Mouse (Mus musculus): ENCODE results near the gene Dtnb. TPM values are rescaled to one million over a fixed set of nuclear protein-coding genes. Genes with fewer than 3 reads are reported as not detected.

Gene Dtnb
- polyA plus RNA-seq, 1 experiment from 2014 or later = 12.6 TPM

DNA sequence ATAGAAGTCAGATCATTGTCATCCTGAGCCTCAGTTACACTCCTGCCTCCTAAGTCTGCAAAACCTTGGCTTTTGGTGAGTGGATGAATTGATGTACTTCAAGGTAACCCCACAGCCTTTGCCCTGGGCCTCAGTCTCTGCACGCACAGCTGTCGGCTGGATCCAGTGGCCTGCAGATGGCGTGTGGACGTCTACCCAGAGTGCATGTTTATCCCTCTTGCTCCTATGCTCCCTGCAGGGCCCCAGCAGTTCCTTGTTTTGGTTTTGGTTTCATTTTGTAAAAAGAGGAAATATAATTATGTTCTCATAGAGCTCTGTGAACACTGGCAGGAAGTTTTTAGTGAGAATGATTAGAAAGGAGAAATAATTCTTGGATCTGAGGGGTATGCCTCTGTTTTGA lies 187.2 kb downstream of the Dtnb start:
- H3K36me3 ChIP-seq (ENCODE audit: control insufficient read depth, insufficient read depth, low read length) = no peaks in the 10 kb centered on the region
- peak overlapping the region; percentile 19; the same call in 1 of the 2 replicates for H3K27ac ChIP-seq (replicated peaks)
- no peaks in the 10 kb centered on the region for H3K9me3 ChIP-seq (ENCODE audit: control insufficient read depth, low read length)
- DNase-seq (ENCODE audit: low spot score) = peak; percentile 80
- H3K27me3 ChIP-seq (ENCODE audit: control insufficient read depth, insufficient read depth, low read length) = no peaks in the 10 kb centered on the region
- TF ChIP-seq CTCF (IDR thresholded peaks at IDR 0.05; ENCODE audit: low read depth) = peak; percentile 80
- no peak for TF ChIP-seq EP300 (optimal IDR thresholded peaks at IDR 0.05)
- peak; percentile 88 for ATAC-seq (ENCODE audit: low FRiP score, low TSS enrichment)
- no peak overlapping the region for H3K4me3 ChIP-seq (ENCODE audit: low read depth, low read length)
- 11% methylated on average over 4 of the region's 4 CpGs for WGBS
- H3K9ac ChIP-seq (ENCODE audit: low read length) = no peak overlapping the region
- no peaks in the 10 kb centered on the region for H3K4me1 ChIP-seq (replicated peaks; ENCODE audit: control insufficient read depth, insufficient read depth)
- no peak overlapping the region for H3K4me2 ChIP-seq (replicated peaks; ENCODE audit: low read depth)

DNA sequence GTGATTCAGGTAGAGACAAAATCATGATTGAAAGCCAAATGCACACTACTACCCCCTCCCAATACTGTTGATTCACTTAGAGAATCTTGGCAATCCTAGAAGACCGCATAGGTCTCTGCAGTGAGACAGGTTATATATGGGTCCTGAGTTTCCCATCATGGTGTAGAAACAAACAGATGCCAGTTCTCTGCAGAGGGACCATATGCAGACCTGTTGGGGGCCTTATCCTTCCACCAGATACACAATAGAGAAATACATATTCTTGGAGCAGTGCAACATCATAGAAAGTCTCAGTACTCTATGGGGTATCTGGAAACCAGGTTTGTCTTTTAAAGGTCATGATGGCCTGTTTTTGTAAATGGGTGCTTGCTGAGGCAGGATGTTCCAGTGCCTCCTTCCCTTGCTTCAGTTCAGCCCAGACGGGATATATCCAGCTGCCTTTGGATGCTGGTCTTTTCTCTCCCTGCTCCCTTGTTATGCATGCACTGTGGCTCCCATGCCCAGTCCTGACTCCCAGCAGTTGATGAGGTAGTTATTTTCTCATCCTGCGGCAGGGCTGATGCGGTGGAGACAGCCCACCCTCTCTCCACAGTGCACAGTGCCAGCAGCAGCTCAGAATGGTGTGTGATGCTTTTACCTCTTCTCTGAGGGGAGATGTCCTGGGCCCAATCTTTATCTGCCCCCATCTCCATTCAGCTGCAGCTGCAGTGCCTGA lies 188.9 kb downstream of the Dtnb start:
- no peak overlapping the region for H3K27ac ChIP-seq (replicated peaks)
- H3K36me3 ChIP-seq (ENCODE audit: control insufficient read depth, insufficient read depth, low read length) = no peaks in the 10 kb centered on the region
- ATAC-seq (ENCODE audit: low FRiP score, low TSS enrichment) (no peak), DNase-seq (ENCODE audit: low spot score) (no peak)
- H3K4me2 ChIP-seq (replicated peaks; ENCODE audit: low read depth) = no peak overlapping the region
- no peak overlapping the region for H3K9ac ChIP-seq (ENCODE audit: low read length)
- no peaks in the 10 kb centered on the region for H3K4me1 ChIP-seq (replicated peaks; ENCODE audit: control insufficient read depth, insufficient read depth)
- no peak overlapping the region for H3K4me3 ChIP-seq (ENCODE audit: low read depth, low read length)
- H3K9me3 ChIP-seq (ENCODE audit: control insufficient read depth, low read length) = no peaks in the 10 kb centered on the region
- TF ChIP-seq CTCF (IDR thresholded peaks at IDR 0.05; ENCODE audit: low read depth) = no peak
- TF ChIP-seq EP300 (optimal IDR thresholded peaks at IDR 0.05) = no peak
- no peaks in the 10 kb centered on the region for H3K27me3 ChIP-seq (ENCODE audit: control insufficient read depth, insufficient read depth, low read length)
- 65% methylated on average over 4 of the region's 4 CpGs for WGBS

DNA sequence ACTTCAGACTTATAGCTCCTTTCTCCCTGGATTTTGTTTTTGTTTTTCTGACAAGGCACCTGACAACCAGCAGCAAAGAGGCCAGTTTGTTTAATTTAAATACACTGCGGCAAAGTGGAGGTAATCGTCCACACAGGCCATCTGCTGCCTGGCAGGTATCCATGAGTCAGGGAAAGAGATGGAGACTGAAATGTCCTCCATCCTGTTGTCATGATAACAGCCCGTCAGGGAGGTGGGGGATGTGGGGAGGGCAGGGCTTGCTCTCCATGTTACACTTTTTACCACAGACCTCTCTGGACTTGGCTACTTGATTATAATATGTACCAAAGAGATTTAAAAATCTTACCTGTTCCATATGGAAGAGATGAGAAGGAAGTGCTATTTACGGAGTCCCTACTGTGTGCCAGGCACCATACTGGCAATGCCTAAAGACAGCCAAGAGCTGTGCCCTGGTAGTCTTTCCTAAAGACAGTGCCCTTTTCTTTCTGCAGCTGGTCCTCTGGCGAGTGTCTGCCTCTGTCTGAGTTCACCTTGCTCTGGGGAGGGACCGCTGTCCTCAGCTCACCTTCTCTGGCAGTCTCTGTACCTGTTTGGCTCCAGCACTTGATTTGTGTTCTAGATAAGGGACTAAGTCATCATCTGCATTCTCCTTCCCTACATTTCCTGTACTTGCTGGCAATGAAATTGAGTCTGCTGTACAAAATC lies 189.6 kb downstream of the Dtnb start:
- H3K27ac ChIP-seq (replicated peaks) = no peak overlapping the region

GRCm38 (mm10) chr12:3764191-3764804 lies 192.1 kb downstream of the Dtnb start:
- TF ChIP-seq CTCF (IDR thresholded peaks at IDR 0.05; ENCODE audit: low read depth) (no peak), EP300 (optimal IDR thresholded peaks at IDR 0.05) (no peak)
- ATAC-seq (ENCODE audit: low FRiP score, low TSS enrichment) (no peak), DNase-seq (ENCODE audit: low spot score) (no peak)
- WGBS = 62% methylated on average over 3 of the region's 3 CpGs
- Histone ChIP-seq H3K9ac (ENCODE audit: low read length) (no peak overlapping the region), H3K27ac (replicated peaks) (no peak overlapping the region), H3K4me3 (ENCODE audit: low read depth, low read length) (no peak overlapping the region), H3K9me3 (ENCODE audit: control insufficient read depth, low read length) (no peaks in the 10 kb centered on the region), H3K4me2 (replicated peaks; ENCODE audit: low read depth) (no peak overlapping the region), H3K36me3 (ENCODE audit: control insufficient read depth, insufficient read depth, low read length) (no peaks in the 10 kb centered on the region), H3K27me3 (ENCODE audit: control insufficient read depth, insufficient read depth, low read length) (no peaks in the 10 kb centered on the region), H3K4me1 (replicated peaks; ENCODE audit: control insufficient read depth, insufficient read depth) (no peaks in the 10 kb centered on the region)

More for the DNA sequence above, 189.6 kb downstream of the Dtnb start:
- no peak overlapping the region for H3K4me2 ChIP-seq (replicated peaks; ENCODE audit: low read depth)
- WGBS = 56% methylated on average over 6 of the region's 6 CpGs
- DNase-seq (ENCODE audit: low spot score) (no peak), ATAC-seq (ENCODE audit: low FRiP score, low TSS enrichment) (no peak)
- no peak overlapping the region for H3K9ac ChIP-seq (ENCODE audit: low read length)
- H3K4me3 ChIP-seq (ENCODE audit: low read depth, low read length) = no peak overlapping the region
- H3K27me3 ChIP-seq (ENCODE audit: control insufficient read depth, insufficient read depth, low read length) = no peaks in the 10 kb centered on the region
- H3K4me1 ChIP-seq (replicated peaks; ENCODE audit: control insufficient read depth, insufficient read depth) = no peaks in the 10 kb centered on the region
- no peaks in the 10 kb centered on the region for H3K9me3 ChIP-seq (ENCODE audit: control insufficient read depth, low read length)
- H3K36me3 ChIP-seq (ENCODE audit: control insufficient read depth, insufficient read depth, low read length) = no peaks in the 10 kb centered on the region
- TF ChIP-seq EP300 (optimal IDR thresholded peaks at IDR 0.05) (no peak), CTCF (IDR thresholded peaks at IDR 0.05; ENCODE audit: low read depth) (no peak)

GRCm38 (mm10) chr12:3767360-3767759 lies 195.2 kb downstream of the Dtnb start:
- H3K27me3 ChIP-seq (ENCODE audit: control insufficient read depth, insufficient read depth, low read length) = no peaks in the 10 kb centered on the region
- H3K4me1 ChIP-seq (replicated peaks; ENCODE audit: control insufficient read depth, insufficient read depth) = no peaks in the 10 kb centered on the region
- no peak overlapping the region for H3K9ac ChIP-seq (ENCODE audit: low read length)
- no peak for DNase-seq (ENCODE audit: low spot score)
- no peak for TF ChIP-seq EP300 (optimal IDR thresholded peaks at IDR 0.05)
- no peak for TF ChIP-seq CTCF (IDR thresholded peaks at IDR 0.05; ENCODE audit: low read depth)
- 69% methylated on average over 8 of the region's 8 CpGs for WGBS
- H3K27ac ChIP-seq (replicated peaks) = no peak overlapping the region
- no peaks in the 10 kb centered on the region for H3K36me3 ChIP-seq (ENCODE audit: control insufficient read depth, insufficient read depth, low read length)
- H3K4me2 ChIP-seq (replicated peaks; ENCODE audit: low read depth) = no peak overlapping the region
- ATAC-seq (ENCODE audit: low FRiP score, low TSS enrichment) = no peak
- H3K9me3 ChIP-seq (ENCODE audit: control insufficient read depth, low read length) = no peaks in the 10 kb centered on the region
- H3K4me3 ChIP-seq (ENCODE audit: low read depth, low read length) = no peak overlapping the region

DNA sequence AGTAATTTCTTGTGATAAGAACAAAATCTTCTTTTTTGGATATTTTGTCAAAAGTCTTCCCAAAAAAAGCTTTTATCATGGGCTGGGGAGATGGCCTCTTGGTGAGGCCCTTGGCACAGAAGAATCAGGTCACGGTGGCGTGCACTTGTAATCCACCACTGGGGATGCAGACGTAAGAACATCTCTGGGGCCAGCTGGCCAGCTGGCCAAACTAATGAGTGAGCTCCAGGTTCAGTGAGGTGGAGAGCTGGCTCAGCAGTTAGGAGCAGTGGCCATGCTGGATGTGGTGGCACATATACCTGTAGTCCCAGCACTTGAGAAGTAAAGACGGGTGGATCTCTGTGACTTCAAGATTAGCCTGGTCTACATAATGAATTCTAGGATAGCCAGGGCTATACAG lies 196.2 kb downstream of the Dtnb start:
- ATAC-seq (ENCODE audit: low FRiP score, low TSS enrichment) = no peak
- WGBS = 96% methylated on average over 4 of the region's 4 CpGs
- no peak overlapping the region for H3K4me3 ChIP-seq (ENCODE audit: low read depth, low read length)
- H3K27me3 ChIP-seq (ENCODE audit: control insufficient read depth, insufficient read depth, low read length) = no peaks in the 10 kb centered on the region
- no peak overlapping the region for H3K27ac ChIP-seq (replicated peaks)
- no peaks in the 10 kb centered on the region for H3K4me1 ChIP-seq (replicated peaks; ENCODE audit: control insufficient read depth, insufficient read depth)
- no peak overlapping the region for H3K4me2 ChIP-seq (replicated peaks; ENCODE audit: low read depth)
- TF ChIP-seq EP300 (optimal IDR thresholded peaks at IDR 0.05) (no peak), CTCF (IDR thresholded peaks at IDR 0.05; ENCODE audit: low read depth) (no peak)
- H3K36me3 ChIP-seq (ENCODE audit: control insufficient read depth, insufficient read depth, low read length) = no peaks in the 10 kb centered on the region
- no peak for DNase-seq (ENCODE audit: low spot score)
- no peaks in the 10 kb centered on the region for H3K9me3 ChIP-seq (ENCODE audit: control insufficient read depth, low read length)
- no peak overlapping the region for H3K9ac ChIP-seq (ENCODE audit: low read length)

Measured in stomach, postnatal 0 days (tissue).